Mouse (Mus musculus): ENCODE measurements around the gene Atp5s.

- no peak for TF ChIP-seq GATA1 (IDR thresholded peaks at IDR 0.05; ENCODE audit: borderline replicate concordance, low read length)
- no peak for TF ChIP-seq FLI1 (IDR thresholded peaks at IDR 0.05; ENCODE audit: low read length)
Observed at GRCm38 (mm10) chr12:69729246-69729645, 4.5 kb downstream of the Atp5s start.
